Mouse (Mus musculus): ENCODE measurements around the gene Cep41.

The Cep41 gene

DNA sequence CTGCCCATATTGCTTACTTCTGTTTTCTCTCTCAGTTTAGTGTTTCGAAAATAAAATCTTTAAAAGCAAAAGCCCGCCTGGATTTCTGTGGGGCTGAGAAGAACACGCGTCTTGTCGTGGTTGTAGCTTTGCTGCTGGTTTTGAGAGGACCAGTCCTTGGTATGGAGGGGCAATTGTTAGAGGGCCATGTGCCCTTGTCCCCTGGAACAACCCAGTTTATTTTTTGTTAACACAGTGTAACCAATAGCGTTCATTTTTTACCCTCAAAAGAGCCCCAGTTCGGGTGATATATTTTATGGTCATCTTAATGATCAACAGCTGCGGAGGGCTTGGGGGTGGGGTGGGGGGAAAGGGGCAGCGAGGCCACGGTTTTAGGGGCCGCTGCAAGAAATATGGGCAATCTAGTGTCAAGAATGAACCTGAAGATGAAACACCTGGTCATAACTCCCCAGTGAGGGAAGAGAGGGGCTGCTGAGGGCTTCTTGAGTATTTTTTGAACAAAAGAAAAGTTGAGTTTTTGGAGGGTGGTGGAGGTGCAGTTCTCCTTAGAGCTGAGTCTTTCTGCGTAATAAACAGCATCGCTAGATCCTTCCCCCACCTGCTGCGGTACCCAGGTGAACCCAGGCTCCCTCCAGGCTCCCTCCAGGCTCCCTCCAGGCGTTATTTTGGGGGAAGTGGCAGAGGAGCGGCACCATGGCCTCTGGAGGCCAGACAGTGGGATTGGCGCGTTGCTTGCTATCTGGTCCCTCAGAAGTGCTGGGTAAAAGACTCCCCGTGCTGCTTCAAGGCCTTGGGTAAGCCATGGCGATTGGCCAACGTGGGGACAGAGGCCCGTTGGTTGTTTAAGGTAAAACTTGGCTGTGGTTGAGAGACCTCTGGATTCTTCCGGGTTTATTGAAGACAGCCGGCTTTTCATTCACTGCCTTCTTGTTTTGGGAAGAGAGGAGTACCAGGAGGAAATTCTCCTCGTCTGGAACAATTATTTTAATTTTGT lies 17.1 kb upstream of the Cep41 start:
- DNase-seq (ENCODE audit: low spot score) = no peak

DNA sequence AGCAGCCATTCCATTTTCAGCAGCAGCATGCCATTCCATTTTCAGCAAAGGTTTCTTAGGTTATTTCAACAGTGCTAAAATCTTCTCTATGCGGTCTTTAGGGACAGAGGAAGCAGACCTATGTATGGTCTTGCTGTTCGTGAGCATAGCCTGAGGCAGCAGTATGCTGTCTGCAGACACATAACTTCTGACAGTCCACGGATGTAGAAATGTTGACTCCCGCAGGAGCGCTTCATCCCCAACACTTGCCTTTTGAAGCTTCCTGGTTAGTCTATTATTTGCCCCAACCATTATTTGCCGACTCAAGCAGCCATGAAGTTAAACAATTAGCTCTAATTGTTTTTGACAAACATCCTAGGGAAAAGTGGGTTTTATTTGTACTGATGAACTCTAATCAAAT lies 15.6 kb upstream of the Cep41 start:
- DNase-seq (ENCODE audit: low spot score) = no peak

DNA sequence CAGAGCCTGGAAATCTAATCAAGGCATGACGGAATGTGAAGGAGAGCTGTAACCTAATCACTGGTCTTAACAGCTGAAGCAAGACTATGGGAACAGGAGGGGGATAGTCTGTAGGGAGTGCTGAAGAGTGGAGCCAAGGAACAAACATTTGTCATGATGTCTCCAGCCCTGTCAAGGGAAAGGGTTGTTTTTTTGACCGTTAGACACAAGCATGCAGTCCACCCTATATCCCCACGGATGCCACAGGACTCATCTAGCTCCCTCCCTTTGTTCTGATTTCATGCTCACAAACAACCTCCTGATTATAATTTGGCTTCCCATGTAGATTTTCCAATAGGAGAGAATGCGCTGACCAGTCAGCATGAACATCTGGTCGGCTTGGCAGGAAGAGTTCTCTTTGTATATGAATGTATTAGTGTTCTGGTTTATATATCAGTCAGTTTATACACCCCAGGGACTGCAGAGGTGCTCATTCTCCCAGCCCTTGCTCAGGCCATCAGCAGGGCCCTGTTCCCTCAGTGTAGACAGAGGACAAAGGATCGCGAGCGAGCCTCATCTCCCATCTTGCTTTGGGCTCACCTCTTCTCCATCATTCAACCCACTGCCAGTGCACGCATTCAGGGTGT lies 10.5 kb upstream of the Cep41 start:
- no peak for DNase-seq (ENCODE audit: low spot score)

DNA sequence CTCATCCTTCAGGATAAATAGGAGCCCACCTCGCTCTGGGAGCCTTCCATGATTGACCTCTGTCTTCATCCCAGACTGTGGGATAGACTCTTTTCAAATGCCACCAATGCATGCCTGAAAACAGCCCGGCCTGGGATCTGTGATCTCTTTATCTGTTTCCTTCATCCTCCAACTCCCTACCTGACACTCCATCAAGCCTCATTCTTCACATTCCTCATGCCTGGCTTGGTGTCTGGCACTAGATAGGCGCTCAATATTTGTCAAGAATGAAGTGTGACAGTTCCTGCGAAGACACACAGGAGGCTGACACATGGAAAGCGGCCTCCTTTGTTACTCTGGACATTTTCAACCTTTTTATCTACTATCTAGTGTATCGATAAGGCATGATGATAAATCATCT lies 9.9 kb upstream of the Cep41 start:
- DNase-seq (ENCODE audit: low spot score) = no peak

DNA sequence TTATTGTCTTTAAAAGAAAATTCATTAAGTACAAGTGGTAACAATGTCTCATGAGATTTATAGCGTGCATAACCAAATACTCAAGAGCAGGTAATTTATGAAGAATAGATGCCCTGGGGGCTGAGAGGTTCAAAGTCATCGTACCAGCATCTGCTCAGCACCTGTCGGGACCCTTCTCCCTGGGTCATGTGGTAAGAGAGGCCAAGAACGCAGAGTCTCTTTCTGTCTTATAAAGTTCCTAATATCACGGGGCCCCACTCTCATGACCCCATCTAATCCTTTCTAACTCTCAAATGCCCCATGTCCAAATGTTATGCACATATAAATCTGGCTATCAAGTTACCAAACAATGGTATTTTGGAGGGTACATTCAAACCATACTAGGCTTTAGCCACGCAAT lies 9.3 kb upstream of the Cep41 start:
- no peak for DNase-seq (ENCODE audit: low spot score)

DNA sequence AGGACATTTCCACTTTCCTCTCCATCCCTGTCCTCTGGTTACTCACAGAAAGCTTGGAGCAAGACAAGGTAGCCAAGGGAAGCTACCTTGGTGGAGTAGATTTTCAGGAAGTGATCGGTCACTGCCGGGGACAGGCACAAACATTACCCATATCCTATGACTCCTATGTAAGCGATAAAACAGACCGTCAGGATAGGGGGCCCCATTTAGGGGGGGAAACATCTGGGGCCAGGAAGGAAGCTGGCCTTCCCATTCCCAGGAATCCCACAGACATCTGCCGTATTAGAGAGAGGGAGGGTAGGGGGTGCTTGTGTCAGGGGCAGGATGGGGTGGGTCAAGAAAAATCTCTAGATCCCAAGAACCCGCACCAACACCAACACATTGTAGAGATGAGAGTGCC lies 6.6 kb upstream of the Cep41 start:
- no peak for DNase-seq (ENCODE audit: low spot score)

DNA sequence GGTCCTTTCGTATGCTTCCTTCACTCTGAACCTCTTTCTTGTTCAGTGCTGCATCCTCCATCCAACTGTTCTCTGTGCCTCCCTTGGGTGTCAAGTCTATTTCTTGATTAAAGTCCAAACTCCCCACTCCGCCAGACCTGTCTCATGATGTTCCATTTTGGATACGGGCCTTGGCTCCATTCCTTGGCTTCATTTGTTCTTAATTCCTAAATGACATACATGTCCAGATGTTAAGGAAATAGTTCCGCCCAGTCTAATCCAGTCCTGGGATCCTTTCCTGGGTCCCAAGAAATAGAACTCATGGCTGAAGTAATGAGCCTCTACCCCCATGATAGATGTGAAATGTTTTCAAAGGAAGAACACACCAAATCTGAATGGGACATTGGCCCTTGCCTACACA lies 4.5 kb upstream of the Cep41 start:
- no peak for DNase-seq (ENCODE audit: low spot score)

DNA sequence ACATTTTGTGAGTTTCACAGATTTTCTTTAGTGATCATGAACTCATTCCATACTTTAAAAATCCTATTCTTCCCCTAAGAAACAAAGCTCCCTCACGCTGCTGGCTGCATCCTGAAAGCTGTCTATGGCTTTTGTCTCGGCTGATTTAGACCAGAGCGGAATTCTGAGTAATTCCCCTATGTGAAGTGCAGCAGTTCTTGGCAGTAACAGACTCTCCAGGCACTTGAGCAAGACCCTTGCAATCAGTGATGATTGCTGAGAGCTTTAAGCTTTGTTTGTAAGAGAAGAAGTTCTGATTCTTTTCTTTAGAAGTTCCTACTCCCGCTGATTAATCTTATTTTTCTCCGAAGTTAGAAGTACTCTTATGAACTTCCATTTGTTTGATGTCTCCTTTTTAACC lies 3.9 kb upstream of the Cep41 start:
- no peak for DNase-seq (ENCODE audit: low spot score)

DNA sequence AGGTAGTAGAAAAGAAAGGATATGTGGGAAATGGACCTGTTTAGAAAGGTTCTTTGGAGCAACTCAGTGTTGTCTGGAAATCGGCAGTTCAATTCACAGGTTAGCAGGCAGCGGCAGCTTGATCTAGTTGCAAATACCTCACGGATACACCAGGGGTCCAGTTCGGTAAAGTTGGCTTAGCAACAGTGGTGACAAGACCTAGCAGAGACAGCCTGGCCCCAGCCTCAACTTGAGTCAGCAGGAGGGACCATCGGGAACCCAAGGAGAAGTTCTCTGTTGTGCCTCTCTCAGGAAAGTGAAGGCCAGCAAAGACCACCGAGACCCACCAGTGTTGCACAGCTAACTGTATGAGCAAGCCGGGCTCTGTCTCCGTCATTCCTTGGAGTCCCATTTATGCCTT lies 1.6 kb upstream of the Cep41 start:
- no peak for DNase-seq (ENCODE audit: low spot score)

DNA sequence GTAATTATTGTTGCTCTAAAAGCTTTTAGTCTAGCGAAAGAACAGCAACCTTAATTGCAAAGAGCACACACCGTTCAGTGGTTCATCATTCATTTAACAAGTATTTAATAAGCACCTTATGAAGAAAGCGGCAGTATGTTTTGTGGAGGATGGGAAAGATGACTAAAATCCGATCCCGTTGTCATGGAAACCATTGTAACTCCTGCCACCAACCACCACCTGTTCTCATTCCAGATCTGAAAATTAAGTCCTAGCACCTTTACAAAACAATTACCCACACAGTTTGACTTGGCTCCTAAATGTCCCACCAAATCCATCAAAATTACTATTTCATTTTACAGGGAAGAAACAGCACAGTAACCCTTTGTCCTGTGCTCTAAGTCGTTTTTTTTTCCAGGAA lies 660 bp upstream of the Cep41 start:
- DNase-seq (ENCODE audit: low spot score) = peak; percentile 69

DNA sequence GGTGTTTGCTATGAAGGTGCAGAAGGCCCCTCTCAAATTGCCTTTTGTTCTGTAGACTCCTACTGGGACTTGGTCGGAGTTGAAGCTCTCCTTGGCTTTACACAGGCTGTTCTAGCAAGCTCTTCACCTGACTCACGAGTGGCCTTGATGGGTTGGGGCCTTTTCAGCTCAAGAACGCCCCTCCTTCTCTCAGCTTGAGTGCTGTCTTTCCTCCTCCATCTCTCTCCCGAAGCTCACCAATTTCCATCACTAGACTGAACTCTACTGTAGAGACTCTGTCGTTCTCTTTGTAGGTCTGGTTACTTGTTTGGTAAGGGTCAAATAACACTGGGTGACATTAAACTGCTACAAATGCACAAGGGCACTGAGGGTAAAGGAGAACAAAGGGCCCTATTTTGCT lies 723 bp downstream of the Cep41 start:
- DNase-seq (ENCODE audit: low spot score) = no peak

DNA sequence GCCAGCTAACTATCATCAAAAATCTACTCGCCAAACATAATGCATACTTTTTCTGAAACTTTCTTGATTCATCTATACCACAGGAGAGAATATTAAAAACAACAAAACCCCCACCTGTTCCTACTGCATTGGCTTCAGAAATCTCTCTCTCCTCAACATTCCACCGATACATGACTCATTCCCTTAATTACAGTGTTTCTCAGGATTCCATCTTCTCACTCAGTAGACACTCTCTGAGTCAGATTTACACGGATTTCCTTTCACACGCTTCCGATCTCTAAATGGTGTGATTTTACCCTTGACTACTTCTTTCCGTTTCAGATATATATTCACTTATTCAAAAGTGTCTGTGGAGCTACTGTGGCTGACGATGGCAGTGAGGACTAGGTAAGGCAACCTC lies 6.4 kb downstream of the Cep41 start:
- DNase-seq (ENCODE audit: low spot score) = no peak

DNA sequence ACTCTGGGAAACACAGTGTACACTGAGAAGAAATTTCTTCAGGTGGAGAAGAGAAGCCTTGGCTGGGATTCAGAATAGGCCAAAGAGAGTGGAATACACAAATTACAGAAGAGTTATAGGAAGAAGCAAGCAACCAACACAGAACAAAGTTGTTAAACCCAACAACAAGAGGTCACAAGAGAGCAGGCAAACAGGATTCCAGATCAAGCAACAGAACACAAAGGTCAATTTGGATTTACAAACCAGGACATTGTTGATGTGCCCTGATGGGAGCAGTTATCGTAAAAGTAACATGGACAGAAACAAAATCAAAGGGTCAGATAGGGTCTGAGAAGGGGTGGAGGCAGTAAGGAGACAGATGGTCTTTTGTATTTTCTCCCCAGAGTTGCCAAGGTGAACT lies 9.0 kb downstream of the Cep41 start:
- no peak for DNase-seq (ENCODE audit: low spot score)

DNA sequence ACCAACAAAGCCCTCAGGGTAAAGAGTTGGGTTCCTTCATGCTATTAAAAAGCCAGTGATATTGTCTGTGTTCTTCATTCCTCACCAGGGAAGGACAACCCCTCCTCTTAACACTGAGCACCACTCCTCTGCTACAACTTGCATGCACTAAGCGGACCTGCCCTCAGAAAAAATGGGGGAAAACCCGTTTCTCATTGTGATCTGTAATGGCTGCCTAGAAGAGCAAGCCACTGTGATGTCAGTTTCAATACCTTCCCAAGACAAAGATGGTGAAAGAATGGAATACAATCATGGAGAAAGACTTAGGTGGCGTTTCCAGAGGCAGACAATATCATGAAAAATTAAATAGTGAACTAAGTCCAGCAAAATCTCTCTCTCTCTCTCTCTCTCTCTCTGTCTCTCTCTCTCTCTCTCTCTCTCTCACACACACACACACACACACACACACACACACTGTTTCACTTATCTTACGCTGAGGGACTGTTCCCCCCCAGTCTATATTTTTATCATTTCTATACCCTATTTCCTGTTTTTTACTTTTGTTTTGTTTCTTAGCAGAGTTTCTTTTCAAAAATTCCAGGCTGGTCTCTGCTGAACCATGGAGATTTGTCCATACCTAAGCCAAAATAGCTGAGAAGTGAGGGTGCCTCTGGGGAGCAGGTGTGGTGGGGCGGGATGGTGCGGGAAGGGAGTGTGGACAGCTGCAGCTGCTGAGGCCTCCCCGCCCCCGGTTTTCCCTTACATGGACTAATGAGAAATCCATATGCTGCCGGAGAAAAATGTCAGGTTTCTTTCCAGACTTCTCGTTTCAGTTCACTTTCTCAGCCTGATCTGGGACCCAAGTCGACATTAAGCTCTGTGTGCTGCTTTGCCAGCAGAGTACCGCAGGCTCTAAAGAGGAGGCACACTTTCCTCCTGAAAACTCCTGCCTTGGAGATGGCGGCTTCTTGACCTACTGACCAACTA lies 11.3 kb downstream of the Cep41 start:
- peak; percentile 68 for DNase-seq (ENCODE audit: low spot score)

DNA sequence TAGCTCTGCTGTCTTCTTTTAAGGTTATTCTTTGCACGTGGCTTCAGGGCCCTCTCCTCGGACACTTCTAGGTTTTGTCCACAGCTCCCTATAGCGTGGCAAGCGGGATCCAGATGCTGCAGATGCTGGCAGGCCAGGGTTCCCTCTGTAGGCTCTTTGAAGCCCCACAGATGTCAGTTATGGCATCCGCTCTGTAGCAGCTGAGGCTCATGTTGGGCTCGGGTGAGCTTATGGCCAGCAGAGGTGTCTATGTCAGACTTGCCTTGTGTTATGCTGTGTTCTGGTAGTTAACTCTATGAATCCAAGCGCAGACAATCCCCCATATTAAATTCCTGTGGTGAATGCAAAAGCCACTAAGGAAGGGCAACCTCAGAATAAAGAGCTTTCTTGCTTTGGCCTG lies 13.1 kb downstream of the Cep41 start:
- no peak for DNase-seq (ENCODE audit: low spot score)

DNA sequence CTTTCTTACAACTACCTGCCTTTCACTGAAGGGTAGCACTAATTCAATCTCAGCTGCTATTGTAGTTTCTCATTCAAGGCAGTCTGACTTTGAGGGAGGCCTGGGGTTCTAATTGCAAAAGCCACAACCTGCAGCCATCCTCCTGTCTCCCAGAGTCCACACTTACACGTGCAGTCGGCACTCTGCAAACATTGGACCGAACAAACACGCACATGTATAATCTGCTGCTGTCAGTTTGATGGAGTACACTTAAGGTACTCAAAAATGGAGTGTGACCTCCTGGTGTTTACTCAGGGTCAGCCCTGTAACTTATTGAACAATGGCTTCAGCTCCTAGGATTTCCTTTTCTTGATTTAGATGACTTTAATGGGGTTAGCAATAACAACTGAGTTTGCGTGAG lies 14.0 kb downstream of the Cep41 start:
- peak; percentile 48 for DNase-seq (ENCODE audit: low spot score)

DNA sequence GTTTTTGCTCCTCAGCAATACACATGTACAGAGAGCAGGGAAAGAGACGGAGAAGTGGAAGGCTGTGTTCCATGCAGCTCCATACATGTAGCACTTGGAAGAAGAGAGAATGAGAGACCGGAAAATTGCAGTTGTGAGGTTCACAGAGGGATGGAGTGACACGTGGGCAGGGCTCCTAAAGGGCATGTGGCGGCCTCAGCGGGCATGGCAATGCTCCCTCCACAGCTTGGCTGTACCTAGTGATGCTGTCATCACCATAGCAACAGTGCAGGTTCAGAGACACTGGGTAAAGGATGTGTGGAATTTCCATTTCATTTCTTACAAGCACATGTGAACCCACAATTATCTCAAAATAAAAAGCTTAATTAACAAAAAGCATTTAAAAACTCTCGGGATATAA lies 15.1 kb downstream of the Cep41 start:
- DNase-seq (ENCODE audit: low spot score) = peak; percentile 51

DNA sequence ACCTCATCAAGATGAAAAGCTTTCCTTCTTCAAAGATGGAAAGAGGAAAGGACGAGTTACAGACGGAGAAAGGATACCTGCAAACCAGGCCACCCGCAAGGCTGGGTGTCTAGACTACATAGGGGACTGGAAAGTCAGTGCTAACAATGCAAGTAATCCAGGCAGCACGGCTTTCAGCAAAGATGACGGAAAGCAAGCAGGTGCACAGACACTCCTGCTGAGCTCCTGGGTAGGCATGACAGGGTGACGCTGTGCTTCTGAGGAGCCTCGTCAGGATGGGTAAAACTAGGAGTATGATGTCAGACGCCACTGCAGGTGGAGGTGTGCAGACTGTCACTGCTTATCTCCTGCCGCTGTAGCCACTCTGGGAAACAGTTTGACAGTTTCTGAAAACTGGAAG lies 16.0 kb downstream of the Cep41 start:
- no peak for DNase-seq (ENCODE audit: low spot score)

DNA sequence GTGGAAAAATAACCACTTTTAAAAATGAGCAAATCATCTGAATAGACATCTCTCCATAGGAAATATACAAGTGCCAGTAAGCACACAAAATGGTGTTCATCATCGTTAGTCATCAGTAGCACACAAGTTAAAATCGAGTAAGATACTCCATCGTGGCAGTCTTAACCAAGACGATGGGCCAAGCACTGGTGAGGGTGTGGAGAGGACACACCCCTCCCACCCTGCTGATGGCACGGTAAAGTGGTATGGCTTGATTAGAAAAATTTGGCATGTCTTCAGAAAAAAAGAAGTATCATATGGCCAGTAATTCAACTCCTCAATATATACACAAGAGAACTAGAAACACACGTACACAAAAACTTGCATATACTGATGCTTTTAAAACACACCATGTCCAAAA lies 17.0 kb downstream of the Cep41 start:
- DNase-seq (ENCODE audit: low spot score) = no peak

DNA sequence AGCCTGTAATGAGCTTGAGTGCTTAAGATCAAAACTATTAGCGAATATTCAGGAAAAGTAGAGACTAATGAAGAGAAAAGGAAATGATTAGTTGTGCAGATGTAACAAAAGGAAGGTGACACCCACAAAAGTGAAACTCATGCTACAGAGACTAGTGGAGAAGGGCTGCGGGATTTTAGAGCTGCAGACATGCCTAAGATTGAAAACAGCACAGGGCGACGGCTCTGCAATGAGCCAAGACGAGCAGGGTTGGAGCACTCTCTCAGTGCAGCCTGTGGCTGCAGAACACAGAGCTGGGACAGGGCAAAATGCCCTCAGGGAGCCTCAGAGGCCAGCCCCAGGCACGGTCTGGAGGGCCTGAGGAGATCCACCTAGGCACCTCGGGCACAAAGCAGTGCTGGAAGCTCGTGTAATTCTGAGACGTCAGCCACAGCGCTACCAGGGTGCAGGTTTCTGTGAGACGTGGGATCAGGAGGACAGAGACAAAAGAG lies 18.2 kb downstream of the Cep41 start:
- DNase-seq (ENCODE audit: low spot score) = peak; percentile 54

DNA sequence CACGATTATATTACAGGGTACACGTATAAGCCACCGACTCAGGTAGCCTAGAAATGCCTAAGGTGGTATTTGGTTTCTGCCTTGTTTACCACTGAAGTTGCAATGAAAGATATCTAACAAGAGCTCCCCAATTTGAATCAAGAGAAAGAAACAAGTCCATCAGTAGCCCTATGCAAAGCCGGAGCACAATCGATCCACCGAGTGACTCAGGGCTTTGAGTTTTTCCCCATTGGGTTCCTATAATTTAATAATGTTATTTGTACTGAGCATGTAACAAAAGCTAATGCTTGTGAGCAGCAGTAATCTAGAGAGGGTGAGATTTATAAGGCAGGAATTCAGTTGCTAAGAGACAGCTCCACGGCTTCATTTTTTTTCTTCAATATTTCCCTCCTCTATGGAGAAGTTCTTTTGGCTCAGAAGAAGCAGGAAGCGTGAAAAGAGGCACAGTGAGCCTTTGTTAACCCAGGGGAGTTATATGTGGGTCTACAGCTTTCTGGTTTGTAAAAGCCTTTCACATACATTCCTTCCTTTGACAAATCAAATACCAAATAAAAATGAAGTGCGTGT lies 18.8 kb downstream of the Cep41 start:
- peak; percentile 52 for DNase-seq (ENCODE audit: low spot score)
